Mouse (Mus musculus) hindbrain, postnatal 0 days (tissue): ENCODE data around the gene Slc16a5. TPM values are rescaled to one million over a fixed set of nuclear protein-coding genes. Genes with fewer than 3 reads are reported as not detected.
A peak's percentile ranks its signal among the peaks of the same experiment; 100 is the strongest.

Experiments
- ATAC-seq: fragments of 200-750 bp; cut with Nextera tagmentation; 2 replicates; pipeline ENCODE4 v1.8.0; 2017; ENCODE audit warnings: mild to moderate bottlenecking, moderate TSS enrichment, moderate library complexity
- DNase-seq: peaks from one replicate; pipeline ENCODE4 v3.0.0-alpha.2; 2015; ENCODE audit warnings: low spot score
- H3K27ac ChIP-seq: fragments of 300-500 bp; sonication (generic); 2 replicates; pipeline ENCODE4 v1.5.1; 2014; ENCODE audit warnings: mild to moderate bottlenecking
- H3K27me3 ChIP-seq: fragments of 300-500 bp; sonication (generic); 2 replicates; pipeline ENCODE4 v1.6.1; 2014; ENCODE audit warnings: low read length, mixed read lengths; ENCODE audit not compliant: insufficient read depth
- H3K36me3 ChIP-seq: fragments of 300-500 bp; sonication (generic); 2 replicates; pipeline ENCODE4 v1.6.1; 2014; ENCODE audit warnings: low read length, mixed read lengths; ENCODE audit not compliant: insufficient read depth
- H3K4me1 ChIP-seq: fragments of 300-500 bp; sonication (generic); 2 replicates; pipeline ENCODE4 v1.6.1; 2014; ENCODE audit warnings: antibody characterized with exemption, low read length, mixed read lengths; ENCODE audit not compliant: insufficient read depth
- H3K4me2 ChIP-seq: fragments of 300-500 bp; sonication (generic); 2 replicates; pipeline ENCODE4 v1.6.1; 2014; ENCODE audit warnings: low read depth, mild to moderate bottlenecking, low read length, moderate library complexity, mixed read lengths
- H3K4me3 ChIP-seq: fragments of 300-500 bp; sonication (generic); 2 replicates; pipeline ENCODE4 v1.5.1; 2014; ENCODE audit warnings: low read length
- H3K9ac ChIP-seq: fragments of 300-500 bp; sonication (generic); replicated peaks from 2 replicates; pipeline ENCODE4 v1.6.1; 2014; ENCODE audit warnings: mild to moderate bottlenecking, low read length, moderate library complexity, mixed read lengths
- H3K9me3 ChIP-seq: fragments of 300-500 bp; sonication (generic); 2 replicates; pipeline ENCODE4 v1.6.1; 2016; ENCODE audit warnings: low read length, mixed read lengths
- CTCF ChIP-seq: IDR thresholded peaks from 2 replicates; pipeline ENCODE4 v1.5.1; 2016; ENCODE audit warnings: antibody characterized with exemption, control low read depth, low read depth
- WGBS: fragments of 180-500 bp; shearing (Covaris S2); extraction: QIAGEN DNeasy Blood & Tissue Kit; methylation state at CpG from one replicate; pipeline ENCODE4 v1.1.7; 2014; 5-methylcytosine and 5-hydroxymethylcytosine counted together
- polyA plus RNA-seq: library from polyadenylated mRNA; unstranded; fragments of >200 nt; fragmentation: Nextera tagmentation; extraction: Ambion mirVana; gene quantifications from 2 replicates; pipeline ENCODE4 v1.2.1, GENCODE M21; 2015
- total RNA-seq: library from RNA; depleted of rRNA; stranded (reverse); fragments of >200 nt; gene quantifications from 2 replicates; pipeline ENCODE4 v1.2.3, GENCODE M21; 2014

The Slc16a5 gene
- total and polyA plus RNA-seq, 2 experiments from 2014 or later: 0.10 to 0.30 TPM

GRCm38 (mm10) chr11:115508061-115508460 is 45.8 kb downstream of the Slc16a5 start:
- Histone ChIP-seq H3K9ac (no peak overlapping the region), H3K4me3 (no peak overlapping the region), H3K36me3 (no peaks in the 10 kb centered on the region; the same call in 1 of the 2 replicates), H3K4me1 (peaks cover 16% of the 10 kb centered on the region), H3K4me2 (no peak overlapping the region), H3K27ac (no peak overlapping the region), H3K9me3 (no peaks in the 10 kb centered on the region), H3K27me3 (no peaks in the 10 kb centered on the region)
- DNase-seq (no peak), ATAC-seq (no peak)
- WGBS: 74% methylated on average over 2 of the region's 2 CpGs
- no peak for TF ChIP-seq CTCF

GRCm38 (mm10) chr11:115509773-115510506 is 47.7 kb downstream of the Slc16a5 start:
- Histone ChIP-seq H3K9me3 (no peaks in the 10 kb centered on the region), H3K4me1 (peaks cover 16% of the 10 kb centered on the region), H3K4me3 (peak overlapping the region; percentile 100; the same call in 1 of the 2 replicates), H3K4me2 (peak overlapping the region; percentile 83), H3K36me3 (no peaks in the 10 kb centered on the region), H3K27ac (no peak overlapping the region), H3K9ac (peak overlapping the region; percentile 97; the same call in 1 of the 2 replicates), H3K27me3 (no peaks in the 10 kb centered on the region)
- DNase-seq: no peak
- WGBS: 19% methylated on average over 6 of the region's 6 CpGs
- no peak for TF ChIP-seq CTCF
- no peak for ATAC-seq

- 36% methylated on average over 5 of the region's 5 CpGs for WGBS
- TF ChIP-seq CTCF: no peak
- H3K9ac ChIP-seq: peak overlapping the region; percentile 97; the same call in 1 of the 2 replicates
- ATAC-seq: no peak
- DNase-seq: no peak
- H3K9me3 ChIP-seq: no peaks in the 10 kb centered on the region
- peaks cover 16% of the 10 kb centered on the region for H3K4me1 ChIP-seq
- no peak overlapping the region for H3K27ac ChIP-seq
- H3K4me2 ChIP-seq: peak overlapping the region; percentile 83
- H3K27me3 ChIP-seq: no peaks in the 10 kb centered on the region
- no peaks in the 10 kb centered on the region for H3K36me3 ChIP-seq
- H3K4me3 ChIP-seq: peak overlapping the region; percentile 100
Measured at GRCm38 (mm10) chr11:115510507-115510888, 48.2 kb downstream of the Slc16a5 start.

- Histone ChIP-seq H3K4me2 (peak overlapping the region; percentile 83), H3K4me3 (peak overlapping the region; percentile 100), H3K9ac (peak overlapping the region; percentile 97), H3K9me3 (no peaks in the 10 kb centered on the region), H3K4me1 (peaks cover 16% of the 10 kb centered on the region), H3K27ac (peak overlapping the region; percentile 81; the same call in 1 of the 2 replicates), H3K36me3 (no peaks in the 10 kb centered on the region), H3K27me3 (no peaks in the 10 kb centered on the region)
- TF ChIP-seq CTCF: no peak
- 54% methylated on average over 2 of the region's 2 CpGs for WGBS
- no peak for DNase-seq
- no peak for ATAC-seq
Measured at GRCm38 (mm10) chr11:115511121-115511520, 48.8 kb downstream of the Slc16a5 start.

GRCm38 (mm10) chr11:115512004-115512403 is 49.7 kb downstream of the Slc16a5 start:
- peak overlapping the region; percentile 81 for H3K27ac ChIP-seq
- no peaks in the 10 kb centered on the region for H3K9me3 ChIP-seq
- 10% methylated on average over 3 of the region's 3 CpGs for WGBS
- peak overlapping the region; percentile 83 for H3K4me2 ChIP-seq
- ATAC-seq (no peak), DNase-seq (peak; percentile 69)
- TF ChIP-seq CTCF: no peak
- H3K27me3 ChIP-seq: no peaks in the 10 kb centered on the region
- H3K9ac ChIP-seq: peak overlapping the region; percentile 97
- H3K4me1 ChIP-seq: peaks cover 16% of the 10 kb centered on the region
- no peaks in the 10 kb centered on the region for H3K36me3 ChIP-seq
- peak overlapping the region; percentile 100 for H3K4me3 ChIP-seq

GRCm38 (mm10) chr11:115512407-115513183 is 50.3 kb downstream of the Slc16a5 start:
- no peaks in the 10 kb centered on the region for H3K27me3 ChIP-seq
- peaks cover 16% of the 10 kb centered on the region for H3K4me1 ChIP-seq
- H3K9ac ChIP-seq: peak overlapping the region; percentile 97
- H3K36me3 ChIP-seq: no peaks in the 10 kb centered on the region
- H3K4me2 ChIP-seq: peak overlapping the region; percentile 83
- ATAC-seq (no peak), DNase-seq (peak; percentile 36)
- H3K27ac ChIP-seq: peak overlapping the region; percentile 81
- H3K4me3 ChIP-seq: peak overlapping the region; percentile 100
- no peaks in the 10 kb centered on the region for H3K9me3 ChIP-seq
- no peak for TF ChIP-seq CTCF
- WGBS: 11% methylated on average over 8 of the region's 8 CpGs
